Mouse (Mus musculus) embryonic facial prominence, embryonic 13.5 days (tissue): ENCODE measurements around the gene Rbm7. TPM values are rescaled to one million over a fixed set of nuclear protein-coding genes. Genes with fewer than 3 reads are reported as not detected.
A peak's percentile ranks its signal among the peaks of the same experiment; 100 is the strongest.
"Not testable (repeated sequence)": the region's sequence is repeated elsewhere in the genome, so short reads cannot be mapped to it uniquely, and the experiment has no call there.

ENCODE experiments used
- ATAC-seq: fragments of 200-750 bp; cut with Nextera tagmentation; 2 replicates; pipeline ENCODE4 v1.8.0; 2017; ENCODE audit warnings: low read depth; ENCODE audit not compliant: insufficient number of reproducible peaks, insufficient read depth, low FRiP score, low TSS enrichment
- H3K27ac ChIP-seq: fragments of 300-500 bp; sonication (generic); 2 replicates; pipeline ENCODE4 v1.5.1; 2015; ENCODE audit warnings: moderate library complexity, mild to moderate bottlenecking, inconsistent platforms
- H3K27me3 ChIP-seq: fragments of 300-500 bp; sonication (generic); 2 replicates; pipeline ENCODE4 v1.6.1; 2015; ENCODE audit warnings: mild to moderate bottlenecking, inconsistent platforms
- H3K36me3 ChIP-seq: fragments of 300-500 bp; sonication (generic); 2 replicates; pipeline ENCODE4 v1.6.1; 2015; ENCODE audit warnings: mild to moderate bottlenecking, inconsistent platforms
- H3K4me1 ChIP-seq: fragments of 300-500 bp; sonication (generic); 2 replicates; pipeline ENCODE4 v1.6.1; 2015; ENCODE audit warnings: inconsistent platforms
- H3K4me2 ChIP-seq: fragments of 300-500 bp; sonication (generic); 2 replicates; pipeline ENCODE4 v1.6.1; 2015; ENCODE audit warnings: moderate library complexity, mild to moderate bottlenecking, inconsistent platforms
- H3K4me3 ChIP-seq: fragments of 300-500 bp; sonication (generic); 2 replicates; pipeline ENCODE4 v1.5.1; 2015; ENCODE audit warnings: mild to moderate bottlenecking, inconsistent platforms
- H3K9ac ChIP-seq: fragments of 300-500 bp; sonication (generic); 2 replicates; pipeline ENCODE4 v1.6.1; 2015; ENCODE audit warnings: mild to moderate bottlenecking, inconsistent platforms
- H3K9me3 ChIP-seq: fragments of 300-500 bp; sonication (generic); 2 replicates; pipeline ENCODE4 v1.6.1; 2016; ENCODE audit warnings: inconsistent platforms
- WGBS: fragments of 180-500 bp; shearing (Covaris S2); methylation state at CpG from one replicate; pipeline ENCODE4 v1.1.7; 2015; ENCODE audit warnings: mixed read lengths; 5-methylcytosine and 5-hydroxymethylcytosine counted together
- polyA plus RNA-seq: library from polyadenylated mRNA; unstranded; fragments of >200 nt; fragmentation: Nextera tagmentation; extraction: Ambion mirVana; gene quantifications from 2 replicates; pipeline ENCODE4 v1.2.1, GENCODE M21; 2015

Rbm7 gene
- polyA plus RNA-seq, 1 experiment from 2014 or later: 138 TPM

- peak overlapping the region; percentile 85 for H3K4me3 ChIP-seq
- 5% methylated on average over 25 of the region's 25 CpGs for WGBS
- H3K27me3 ChIP-seq: no peaks in the 10 kb centered on the region
- peaks cover 16% of the 10 kb centered on the region for H3K4me1 ChIP-seq
- H3K27ac ChIP-seq: no peak overlapping the region
- H3K9ac ChIP-seq: peak overlapping the region; percentile 87
- H3K9me3 ChIP-seq: no peaks in the 10 kb centered on the region
- peak; percentile 48; the same call in 1 of the 2 replicates for ATAC-seq
- H3K4me2 ChIP-seq: peak overlapping the region; percentile 85
- H3K36me3 ChIP-seq: peaks cover 16% of the 10 kb centered on the region
Measured at GRCm38 (mm10) chr9:48479838-48480410, 15.2 kb downstream of the Rbm7 start.

GRCm38 (mm10) chr9:48478808-48479207 is 16.3 kb downstream of the Rbm7 start:
- Histone ChIP-seq H3K4me1 (peaks cover 16% of the 10 kb centered on the region), H3K9ac (no peak overlapping the region), H3K27me3 (no peaks in the 10 kb centered on the region), H3K36me3 (peaks cover 22% of the 10 kb centered on the region), H3K27ac (no peak overlapping the region), H3K4me3 (no peak overlapping the region), H3K4me2 (no peak overlapping the region), H3K9me3 (no peaks in the 10 kb centered on the region)
- ATAC-seq: no peak
- 80% methylated on average over 4 of the region's 4 CpGs for WGBS

- H3K4me3 ChIP-seq: no peak overlapping the region
- H3K4me2 ChIP-seq: no peak overlapping the region
- H3K9ac ChIP-seq: no peak overlapping the region
- H3K36me3 ChIP-seq: peaks cover 31% of the 10 kb centered on the region
- WGBS: 92% methylated on average over 10 of the region's 10 CpGs
- H3K27ac ChIP-seq: no peak overlapping the region
- H3K27me3 ChIP-seq: no peaks in the 10 kb centered on the region
- H3K4me1 ChIP-seq: peaks cover 12% of the 10 kb centered on the region
- ATAC-seq: no peak
- H3K9me3 ChIP-seq: no peaks in the 10 kb centered on the region
Measured at GRCm38 (mm10) chr9:48476236-48477165, 18.6 kb downstream of the Rbm7 start.

GRCm38 (mm10) chr9:48474367-48474766 is 20.7 kb downstream of the Rbm7 start:
- no peak for ATAC-seq
- H3K36me3 ChIP-seq: peaks cover 42% of the 10 kb centered on the region
- WGBS: 90% methylated on average over 9 of the region's 9 CpGs
- H3K4me1 ChIP-seq: peaks cover 5% of the 10 kb centered on the region; the same call in 1 of the 2 replicates
- no peaks in the 10 kb centered on the region for H3K27me3 ChIP-seq
- no peaks in the 10 kb centered on the region for H3K9me3 ChIP-seq
- H3K27ac ChIP-seq: no peak overlapping the region
- no peak overlapping the region for H3K4me2 ChIP-seq
- no peak overlapping the region for H3K4me3 ChIP-seq
- no peak overlapping the region for H3K9ac ChIP-seq

GRCm38 (mm10) chr9:48473131-48473530 is 22.0 kb downstream of the Rbm7 start:
- Histone ChIP-seq H3K27ac (no peak overlapping the region), H3K4me2 (no peak overlapping the region), H3K9ac (no peak overlapping the region), H3K4me3 (no peak overlapping the region), H3K9me3 (no peaks in the 10 kb centered on the region), H3K36me3 (peaks cover 53% of the 10 kb centered on the region), H3K4me1 (no peaks in the 10 kb centered on the region), H3K27me3 (no peaks in the 10 kb centered on the region)
- ATAC-seq: no peak
- WGBS: 91% methylated on average over 12 of the region's 12 CpGs

GRCm38 (mm10) chr9:48472441-48473025 is 22.6 kb downstream of the Rbm7 start:
- no peak for ATAC-seq
- no peak overlapping the region for H3K27ac ChIP-seq
- H3K4me2 ChIP-seq: no peak overlapping the region
- H3K27me3 ChIP-seq: no peaks in the 10 kb centered on the region
- peaks cover 59% of the 10 kb centered on the region for H3K36me3 ChIP-seq
- no peak overlapping the region for H3K9ac ChIP-seq
- H3K9me3 ChIP-seq: no peaks in the 10 kb centered on the region
- H3K4me1 ChIP-seq: no peaks in the 10 kb centered on the region
- no peak overlapping the region for H3K4me3 ChIP-seq
- 90% methylated on average over 15 of the region's 15 CpGs for WGBS

GRCm38 (mm10) chr9:48467471-48467870 is 27.6 kb downstream of the Rbm7 start:
- peaks cover 49% of the 10 kb centered on the region for H3K36me3 ChIP-seq
- ATAC-seq: not testable (repeated sequence)

GRCm38 (mm10) chr9:48466804-48467203 is 28.3 kb downstream of the Rbm7 start:
- ATAC-seq: no peak
- no peak overlapping the region for H3K4me2 ChIP-seq
- peaks cover 46% of the 10 kb centered on the region for H3K36me3 ChIP-seq
- WGBS: 64% methylated on average over 3 of the region's 3 CpGs
- H3K9me3 ChIP-seq: peaks cover 3% of the 10 kb centered on the region; the same call in 1 of the 2 replicates
- no peak overlapping the region for H3K4me3 ChIP-seq
- H3K9ac ChIP-seq: no peak overlapping the region
- H3K27me3 ChIP-seq: no peaks in the 10 kb centered on the region
- H3K4me1 ChIP-seq: no peaks in the 10 kb centered on the region
- H3K27ac ChIP-seq: no peak overlapping the region

More at GRCm38 (mm10) chr9:48467471-48467870, 27.6 kb downstream of the Rbm7 start:
- H3K9me3 ChIP-seq, H3K27ac ChIP-seq, H3K4me3 ChIP-seq, H3K27me3 ChIP-seq, H3K4me2 ChIP-seq, H3K9ac ChIP-seq, H3K4me1 ChIP-seq: not testable (repeated sequence)
- 96% methylated on average over 5 of the region's 5 CpGs for WGBS

- Histone ChIP-seq H3K9me3 (peaks cover 3% of the 10 kb centered on the region; the same call in 1 of the 2 replicates), H3K4me2 (no peak overlapping the region), H3K4me1 (no peaks in the 10 kb centered on the region), H3K36me3 (peaks cover 37% of the 10 kb centered on the region), H3K9ac (no peak overlapping the region), H3K27me3 (no peaks in the 10 kb centered on the region), H3K4me3 (no peak overlapping the region), H3K27ac (no peak overlapping the region)
- 93% methylated on average over 3 of the region's 3 CpGs for WGBS
- ATAC-seq: no peak
Measured at GRCm38 (mm10) chr9:48465671-48466070, 29.4 kb downstream of the Rbm7 start.

- Histone ChIP-seq H3K9ac (no peak overlapping the region), H3K4me1 (no peaks in the 10 kb centered on the region), H3K9me3 (no peaks in the 10 kb centered on the region), H3K4me3 (no peak overlapping the region), H3K36me3 (peaks cover 5% of the 10 kb centered on the region), H3K27me3 (no peaks in the 10 kb centered on the region), H3K4me2 (no peak overlapping the region), H3K27ac (no peak overlapping the region)
- 93% methylated on average over 3 of the region's 3 CpGs for WGBS
- ATAC-seq: no peak
Measured at GRCm38 (mm10) chr9:48461545-48461944, 33.6 kb downstream of the Rbm7 start.

- 92% methylated on average over 8 of the region's 8 CpGs for WGBS
- Histone ChIP-seq H3K4me1 (no peaks in the 10 kb centered on the region), H3K9ac (no peak overlapping the region), H3K4me3 (no peak overlapping the region), H3K4me2 (no peak overlapping the region), H3K9me3 (no peaks in the 10 kb centered on the region), H3K36me3 (peaks cover 4% of the 10 kb centered on the region), H3K27ac (no peak overlapping the region), H3K27me3 (no peaks in the 10 kb centered on the region)
- no peak for ATAC-seq
Measured at GRCm38 (mm10) chr9:48460720-48461119, 34.4 kb downstream of the Rbm7 start.
